Mouse (Mus musculus): ENCODE measurements around the gene Herc2. TPM values are rescaled to one million over a fixed set of nuclear protein-coding genes. Genes with fewer than 3 reads are reported as not detected.

Gene Herc2
- total RNA-seq, 2 experiments from 2014 or later = 124 to 151 TPM

DNA sequence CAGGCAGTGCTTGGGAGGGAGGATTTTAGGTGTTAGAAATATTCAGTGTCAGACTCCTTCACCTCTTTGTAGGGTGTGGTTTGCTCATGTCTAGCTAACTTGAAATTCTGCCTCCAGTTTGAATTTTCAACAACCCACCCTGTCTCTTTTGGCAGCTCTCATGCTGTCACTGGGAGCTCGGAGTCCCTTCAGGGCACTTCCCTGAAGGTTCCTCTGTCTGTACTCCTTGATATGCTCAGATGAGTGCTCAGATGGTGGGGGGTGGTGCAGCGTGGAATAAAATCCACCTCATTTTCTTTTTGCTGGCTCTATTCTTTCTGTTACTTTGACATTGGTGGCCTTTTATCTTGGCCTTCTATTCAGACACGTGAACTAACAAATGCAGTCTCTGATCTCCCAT lies 127.4 kb downstream of the Herc2 start:
- DNase-seq (ENCODE audit: extremely low spot score in 1 of 2, low spot score in 1 of 2) = no peak

DNA sequence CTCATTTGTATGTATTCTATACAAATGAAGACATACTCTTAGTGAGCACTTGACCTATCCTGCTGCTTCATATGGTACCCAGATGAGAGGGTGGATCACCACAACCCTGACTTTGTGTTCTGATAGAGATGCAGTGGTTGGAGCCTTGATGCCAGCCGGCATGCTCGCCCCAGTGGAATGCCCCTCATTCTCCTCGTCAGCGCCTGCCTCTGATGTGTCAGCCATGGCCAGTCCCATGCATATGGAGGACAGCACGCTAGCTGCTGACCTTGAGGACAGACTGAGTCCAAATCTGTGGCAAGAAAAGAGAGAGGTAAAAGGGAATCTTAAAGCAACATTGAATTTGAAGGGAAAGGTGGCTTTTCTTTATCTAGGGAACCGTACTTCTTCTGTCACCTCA lies 141.0 kb downstream of the Herc2 start:
- no peak for DNase-seq (ENCODE audit: extremely low spot score in 1 of 2, low spot score in 1 of 2)

DNA sequence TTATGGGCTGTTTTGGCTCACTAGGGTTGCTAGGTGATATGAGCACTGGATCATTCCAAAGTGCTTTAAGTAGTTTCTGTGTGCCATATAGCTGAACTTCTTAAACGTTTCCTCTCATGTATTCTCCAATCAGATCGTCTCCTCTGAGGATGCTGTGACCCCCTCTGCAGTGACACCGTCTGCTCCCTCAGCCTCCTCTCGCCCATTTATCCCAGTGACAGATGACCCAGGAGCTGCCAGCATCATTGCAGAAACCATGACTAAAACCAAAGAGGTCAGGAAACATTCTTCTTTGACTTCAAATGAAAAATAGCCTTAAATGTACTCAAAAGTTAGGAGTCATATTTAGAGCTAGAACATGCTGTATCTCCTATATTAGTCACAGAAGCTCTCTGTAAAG lies 141.7 kb downstream of the Herc2 start:
- DNase-seq (ENCODE audit: extremely low spot score in 1 of 2, low spot score in 1 of 2) = no peak

DNA sequence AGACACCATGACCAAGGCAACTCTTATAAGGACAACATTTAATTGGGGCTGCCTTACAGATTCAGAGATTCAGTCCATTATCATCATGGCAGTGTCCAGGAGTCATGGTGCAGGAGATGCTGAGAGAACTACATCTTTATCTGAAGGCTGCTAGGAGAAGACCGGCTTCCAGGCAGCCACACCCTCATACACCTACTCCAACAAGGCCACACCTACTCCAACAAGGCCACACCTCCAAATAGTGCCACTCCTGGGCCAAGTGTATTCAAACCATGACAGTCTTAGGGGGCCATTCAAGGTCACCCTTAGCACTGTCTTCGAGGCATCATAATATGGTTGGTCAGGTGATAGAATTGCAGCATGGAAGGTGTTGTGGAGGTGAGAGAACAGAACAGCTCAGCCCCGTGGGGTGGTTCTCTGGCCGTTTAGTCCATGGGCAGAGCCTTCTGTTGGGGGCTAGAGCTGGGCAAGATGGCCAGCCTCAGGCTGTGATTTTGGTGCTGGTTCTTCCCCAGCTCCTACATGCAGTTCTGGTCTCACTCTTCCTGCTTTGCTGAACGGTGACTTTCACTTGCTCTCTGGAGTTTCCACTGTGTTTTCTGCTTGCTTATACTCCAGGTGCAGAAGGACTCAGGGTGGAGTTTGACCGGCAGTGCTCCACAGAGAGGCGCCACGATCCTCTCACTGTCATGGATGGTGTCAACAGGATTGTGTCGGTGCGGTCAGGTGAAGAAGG lies 151.7 kb downstream of the Herc2 start:
- DNase-seq (ENCODE audit: extremely low spot score in 1 of 2, low spot score in 1 of 2) = no peak

DNA sequence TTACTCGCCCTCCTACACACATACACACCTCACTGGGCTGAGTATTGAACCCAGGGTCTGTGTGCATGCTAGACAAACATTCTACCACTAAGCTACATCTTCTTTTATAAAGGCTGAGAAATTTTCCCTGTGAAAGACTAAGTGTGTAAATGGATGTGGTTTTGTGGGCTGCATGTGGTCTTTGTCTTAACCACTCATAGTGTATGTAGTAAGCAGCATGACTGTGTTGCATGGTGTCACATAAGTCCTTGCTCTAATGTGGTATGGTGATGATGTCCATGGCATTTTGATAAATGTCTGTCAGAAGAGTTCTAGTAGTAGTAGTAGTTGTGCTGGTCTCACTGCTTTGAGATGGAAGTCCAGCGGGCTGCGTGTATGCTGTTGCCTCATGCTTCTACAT lies 152.8 kb downstream of the Herc2 start:
- DNase-seq (ENCODE audit: extremely low spot score in 1 of 2, low spot score in 1 of 2) = no peak

DNA sequence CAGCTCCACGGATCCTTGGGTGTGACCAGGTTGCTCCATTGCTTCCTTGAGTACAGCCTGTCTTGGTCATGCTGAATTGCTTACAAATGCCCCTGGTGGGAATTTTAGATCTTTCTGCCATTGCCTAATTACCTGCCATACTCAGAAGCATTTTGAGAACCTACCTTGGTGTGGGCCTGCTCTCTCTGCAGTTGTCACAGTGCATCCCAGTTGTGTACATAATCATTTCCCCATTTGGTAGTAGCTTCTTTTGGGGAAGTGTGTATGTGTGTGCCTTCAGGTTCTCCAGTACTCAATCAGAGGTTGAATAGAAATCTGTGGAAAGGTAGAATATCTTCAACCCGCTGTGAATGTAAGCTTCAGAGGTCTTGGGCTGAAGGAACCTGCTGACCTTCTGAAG lies 153.3 kb downstream of the Herc2 start:
- no peak for DNase-seq (ENCODE audit: extremely low spot score in 1 of 2, low spot score in 1 of 2)

DNA sequence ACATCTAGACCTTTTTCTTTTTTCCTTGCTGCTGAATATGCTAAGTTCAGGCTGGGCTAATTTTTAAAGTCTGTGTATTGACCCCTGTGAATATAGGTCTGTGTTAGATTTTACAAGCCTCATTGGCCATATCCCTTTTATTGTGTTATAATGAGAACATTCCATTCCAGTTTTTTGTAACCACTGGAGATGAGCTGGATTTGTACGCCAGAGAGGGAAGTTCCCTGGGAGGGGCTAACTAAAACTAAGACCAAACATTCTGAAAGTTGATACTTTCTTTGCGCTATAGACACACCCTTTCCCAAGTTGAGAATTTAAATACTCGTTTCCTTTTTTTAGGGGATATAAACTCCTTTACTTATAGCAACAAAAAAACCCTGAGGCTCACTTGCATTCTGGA lies 154.9 kb downstream of the Herc2 start:
- DNase-seq (ENCODE audit: extremely low spot score in 1 of 2, low spot score in 1 of 2) = no peak

DNA sequence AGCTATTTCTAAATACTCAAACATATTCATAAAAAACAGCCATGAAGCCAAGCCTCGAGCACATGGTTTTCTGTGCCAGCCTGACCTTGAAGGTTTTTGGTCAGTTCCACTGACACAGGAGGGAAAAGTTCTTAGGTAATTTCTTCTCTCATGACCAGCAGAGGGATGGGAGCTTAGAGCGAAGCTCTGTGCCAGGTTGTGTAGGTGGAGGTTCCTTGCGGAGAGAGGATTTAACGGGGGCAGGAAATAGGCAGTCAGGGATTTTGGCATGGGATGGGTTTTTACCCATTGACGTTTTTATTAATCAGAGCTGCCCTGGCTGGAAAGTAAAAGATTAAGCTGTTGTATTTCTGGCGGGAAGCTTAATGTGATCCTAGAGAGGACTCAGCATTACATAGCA lies 170.8 kb downstream of the Herc2 start:
- no peak for DNase-seq (ENCODE audit: extremely low spot score in 1 of 2, low spot score in 1 of 2)

DNA sequence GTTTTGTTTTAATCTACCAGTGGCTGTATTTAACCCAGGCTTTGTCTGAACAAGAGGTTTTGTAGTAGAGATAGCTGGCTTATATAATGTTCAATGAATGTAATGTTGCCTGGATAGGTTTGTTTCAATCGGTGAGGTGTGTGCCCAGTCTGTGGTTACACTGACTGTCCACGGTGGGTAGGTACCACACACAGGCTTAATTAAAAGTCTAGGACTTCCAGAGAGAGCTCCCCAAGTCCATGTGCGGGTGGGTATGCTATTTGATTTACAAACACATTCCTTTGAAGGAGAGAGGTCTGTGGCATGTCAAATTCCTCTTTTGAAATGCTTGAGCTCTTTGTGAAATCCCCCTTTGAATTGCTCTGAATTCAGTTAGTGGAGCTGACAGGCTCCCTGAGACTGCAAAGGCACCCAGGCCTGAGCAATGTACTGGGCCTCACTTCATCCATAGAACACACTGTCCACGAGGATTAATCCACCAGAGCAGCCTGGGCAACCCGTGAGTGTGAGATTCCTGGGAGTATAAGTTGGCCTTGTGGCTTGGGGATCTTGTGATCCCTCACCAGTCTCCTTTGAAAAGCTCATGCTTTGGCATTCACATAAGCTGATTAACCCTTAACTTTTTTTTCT lies 185.9 kb downstream of the Herc2 start:
- no peak for DNase-seq (ENCODE audit: extremely low spot score in 1 of 2, low spot score in 1 of 2)

DNA sequence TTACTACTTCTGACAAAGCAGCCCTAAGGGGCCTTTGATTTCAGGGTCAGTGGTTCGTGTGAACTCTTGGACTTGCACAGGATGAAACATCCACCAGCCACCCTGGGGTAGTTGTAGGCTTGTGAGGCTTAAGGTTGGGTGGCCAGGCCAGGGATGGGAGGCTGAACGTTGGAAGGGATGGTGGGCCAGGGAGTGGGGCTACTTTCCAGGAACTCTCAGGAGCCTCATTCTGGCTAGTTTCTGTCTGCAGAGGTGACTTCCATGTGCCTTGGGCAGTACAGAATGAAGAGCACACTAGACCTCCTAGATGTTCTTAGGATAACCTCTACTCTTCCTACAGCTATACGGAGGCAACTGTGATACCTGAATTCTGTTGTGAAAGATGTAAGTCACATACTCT lies 186.6 kb downstream of the Herc2 start:
- DNase-seq (ENCODE audit: extremely low spot score in 1 of 2, low spot score in 1 of 2) = no peak

DNA sequence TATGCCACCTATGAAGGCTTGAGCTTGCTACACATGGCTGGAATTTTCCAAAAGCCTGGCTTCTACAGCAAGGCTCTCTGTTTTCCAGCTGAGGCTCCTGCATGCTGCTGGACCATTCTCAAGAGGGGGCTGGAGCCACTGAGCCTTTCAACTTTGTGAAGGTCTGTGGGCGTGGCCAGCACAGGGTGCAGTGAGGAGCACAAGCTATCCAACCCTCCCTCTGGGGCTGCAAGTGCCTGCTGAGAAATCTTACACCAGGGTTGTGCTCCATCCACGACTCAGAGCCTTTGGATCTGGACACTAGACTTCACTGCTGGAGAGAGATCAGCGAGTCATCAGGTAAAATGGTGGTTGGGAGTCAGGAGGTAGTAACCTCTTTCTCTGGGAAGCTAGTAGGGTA lies 189.5 kb downstream of the Herc2 start, which contains the start of gene Oca2:
Gene Oca2 (plus strand): TSS at position 218 of the 400 bp plus-strand sequence.
- DNase-seq (ENCODE audit: extremely low spot score in 1 of 2, low spot score in 1 of 2) = no peak

DNA sequence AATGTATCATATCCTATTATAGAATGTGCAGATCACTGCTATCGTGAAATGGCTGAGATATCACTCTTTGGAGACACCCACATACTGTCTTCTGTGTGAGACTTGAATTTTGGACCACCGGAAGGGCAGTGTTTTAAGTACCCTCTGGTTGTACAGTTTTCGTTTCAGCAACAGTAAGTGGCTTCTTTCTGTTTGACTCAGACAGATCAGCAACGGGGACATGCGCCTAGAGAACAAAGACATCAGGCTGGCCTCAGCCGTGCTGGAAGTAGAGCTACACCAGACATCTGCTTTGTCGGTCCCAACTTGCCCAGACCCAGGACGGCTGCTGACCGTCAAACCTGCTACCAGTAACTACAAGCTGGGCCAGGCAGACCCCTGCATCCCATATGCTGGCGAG lies 204.6 kb downstream of the Herc2 start:
- no peak for DNase-seq (ENCODE audit: extremely low spot score in 1 of 2, low spot score in 1 of 2)

DNA sequence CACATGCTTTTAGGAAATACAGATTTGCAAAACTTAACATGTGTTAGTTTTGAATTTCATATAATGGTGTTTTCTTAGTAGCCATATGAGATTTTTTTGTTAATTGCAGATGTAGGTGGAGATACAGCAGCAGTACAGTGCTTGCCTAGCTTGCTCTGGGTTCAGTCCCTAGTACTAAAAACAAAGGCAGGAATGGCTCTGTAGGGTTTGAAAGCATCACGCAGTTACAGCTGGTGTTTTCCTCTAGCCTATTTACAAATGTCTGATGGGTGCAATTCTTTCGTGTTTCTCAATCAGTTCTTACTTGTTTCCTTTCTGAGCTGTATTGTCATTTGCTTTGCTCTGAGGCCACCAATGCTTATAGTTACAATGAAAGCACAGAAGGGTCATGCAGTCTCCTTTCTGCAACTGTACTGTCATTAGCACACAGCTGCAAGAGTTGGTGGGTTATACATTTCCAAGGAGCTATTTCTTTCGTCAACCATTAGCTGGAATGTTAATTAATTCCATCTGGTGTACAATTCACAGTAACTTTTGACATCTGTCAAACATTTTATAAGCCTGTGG lies 208.0 kb downstream of the Herc2 start:
- DNase-seq (ENCODE audit: extremely low spot score in 1 of 2, low spot score in 1 of 2) = no peak

DNA sequence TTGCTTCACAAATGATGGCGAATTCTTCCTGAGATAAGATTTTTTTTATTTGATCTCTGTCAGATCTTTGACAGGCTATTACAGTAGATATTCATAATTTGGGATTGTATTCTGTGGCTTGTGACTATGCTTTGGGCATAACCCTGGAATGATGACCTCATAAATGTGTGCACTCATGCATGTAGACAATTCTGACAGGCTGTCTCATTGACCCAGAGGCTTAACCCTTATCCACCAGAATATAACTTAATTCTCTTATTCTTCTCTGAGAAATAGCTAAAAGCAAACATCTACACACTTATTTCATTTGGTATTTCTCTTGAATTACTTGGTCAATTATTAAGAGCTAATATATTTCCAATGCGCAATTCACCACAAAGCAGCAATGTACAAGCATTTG lies 227.5 kb downstream of the Herc2 start:
- no peak for DNase-seq (ENCODE audit: extremely low spot score in 1 of 2, low spot score in 1 of 2)

Other genes starting within 250 kb of the Herc2 start
- 100 to 1,000 TPM; 111 to 132 TPM for gene Cyfip1, start 208.5 kb upstream of the Herc2 start, total RNA-seq (2021)
- gene Nipa2, start 87.7 kb upstream of the Herc2 start, total RNA-seq (2021) = 10 to 100 TPM; 50.9 to 51.0 TPM
- 10 to 100 TPM; 59.8 to 63.3 TPM for gene Nipa1, start 30.2 kb upstream of the Herc2 start, total RNA-seq (2021)
- gene Oca2, start 189.6 kb downstream of the Herc2 start, total RNA-seq (2021) = under 1 TPM; 0.22 to 0.38 TPM

Measured in layer of hippocampus, postnatal 25 days (tissue).